Mouse (Mus musculus): Measurements from ENCODE around the gene Fntb.

The Fntb gene

DNA sequence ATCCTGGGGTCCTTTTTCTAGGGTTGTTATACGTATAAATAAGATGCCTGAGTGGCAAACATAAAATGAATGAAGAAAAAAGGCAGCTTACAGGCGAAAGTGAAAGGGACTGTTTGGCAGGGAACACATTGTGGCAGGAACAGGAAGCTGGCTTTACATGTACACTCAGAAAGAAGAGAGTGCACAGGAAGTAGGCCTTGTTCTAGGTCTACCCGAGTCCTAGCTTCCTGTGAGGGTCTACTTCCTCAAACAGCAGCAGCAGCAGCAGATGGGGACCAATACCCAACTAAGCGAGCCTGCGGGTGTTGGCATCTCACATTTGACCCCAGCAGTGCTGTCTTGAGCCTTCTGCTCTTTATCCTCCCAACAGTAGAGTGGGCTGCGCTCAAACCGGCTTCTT is 121.4 kb downstream of the Fntb start:
- no peak for DNase-seq (ENCODE audit: low read depth, low spot score)

DNA sequence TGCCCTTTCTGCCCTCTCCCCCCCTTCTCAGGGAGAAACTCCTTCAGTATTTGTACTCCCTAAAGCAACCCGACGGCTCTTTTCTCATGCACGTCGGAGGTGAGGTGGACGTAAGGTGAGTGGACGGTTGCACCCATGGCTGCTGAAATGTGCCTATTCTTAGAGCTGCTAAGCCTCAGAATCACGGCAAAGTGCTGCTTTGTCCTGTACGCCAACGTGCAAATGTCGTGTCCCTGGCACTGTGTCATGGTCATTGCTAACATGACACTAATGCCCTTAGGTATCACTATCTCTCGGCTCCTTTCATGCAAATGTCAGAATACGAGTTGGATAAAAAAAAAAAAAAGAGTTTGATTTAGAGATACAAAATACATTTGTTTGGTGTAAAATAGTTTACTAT is 122.6 kb downstream of the Fntb start:
- DNase-seq (ENCODE audit: low read depth, low spot score), result no peak

DNA sequence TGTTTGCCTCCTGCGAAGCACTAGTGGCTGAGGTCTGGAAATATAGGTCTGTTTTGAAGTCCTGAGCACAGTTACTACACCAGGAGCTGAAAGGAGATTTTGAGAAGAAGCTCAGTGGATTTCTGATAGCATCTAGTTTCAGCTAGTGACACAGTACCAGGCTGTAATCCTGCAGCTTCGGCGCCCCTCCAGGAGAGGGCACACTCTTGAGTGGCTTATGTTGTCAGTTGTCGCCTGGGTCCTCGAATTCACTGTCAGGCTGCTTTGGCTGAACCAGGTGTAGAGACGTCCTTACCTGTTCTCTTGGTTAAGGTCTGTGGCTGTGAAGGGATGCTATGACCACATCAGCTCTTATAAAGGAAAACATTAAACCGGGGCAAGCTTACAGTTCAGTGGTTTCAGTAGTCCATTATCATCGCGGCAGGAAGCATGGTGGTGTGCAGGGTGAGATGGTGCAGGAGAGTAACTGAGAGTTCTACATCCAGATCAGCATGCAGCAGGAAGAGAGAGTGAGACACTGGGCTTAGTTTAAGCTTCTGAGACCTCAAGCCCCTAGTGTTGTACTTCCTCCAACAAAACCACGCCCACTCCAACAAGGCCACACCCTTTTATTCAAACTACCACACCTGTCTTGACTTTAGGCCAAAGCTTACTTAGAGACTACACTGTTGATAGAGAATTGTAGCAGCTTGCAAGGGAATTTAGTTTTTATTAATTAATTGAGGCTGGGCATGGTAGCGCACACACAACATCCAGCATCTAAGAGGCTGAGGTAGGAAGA is 124.2 kb downstream of the Fntb start:
- no peak for DNase-seq (ENCODE audit: low read depth, low spot score)

DNA sequence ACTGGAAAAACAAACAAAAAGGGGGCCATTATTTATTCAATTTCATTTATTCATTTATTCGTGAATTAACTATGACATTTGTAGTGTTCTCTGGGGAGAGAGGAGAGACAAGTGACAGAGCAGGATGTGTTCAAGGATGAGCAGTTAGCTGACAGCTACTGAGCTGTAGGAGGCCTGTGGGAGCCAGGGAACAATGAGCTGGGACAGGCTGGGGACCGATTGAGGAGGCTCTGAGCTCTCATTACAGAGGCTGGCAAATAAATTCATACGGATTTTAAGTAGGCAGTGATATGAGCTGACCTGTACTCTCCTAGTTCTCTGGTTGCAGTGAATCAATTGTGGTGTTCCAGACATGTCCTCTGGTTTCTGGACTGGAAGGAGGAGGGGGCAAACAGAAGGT is 125.8 kb downstream of the Fntb start:
- DNase-seq (ENCODE audit: low read depth, low spot score), result no peak

DNA sequence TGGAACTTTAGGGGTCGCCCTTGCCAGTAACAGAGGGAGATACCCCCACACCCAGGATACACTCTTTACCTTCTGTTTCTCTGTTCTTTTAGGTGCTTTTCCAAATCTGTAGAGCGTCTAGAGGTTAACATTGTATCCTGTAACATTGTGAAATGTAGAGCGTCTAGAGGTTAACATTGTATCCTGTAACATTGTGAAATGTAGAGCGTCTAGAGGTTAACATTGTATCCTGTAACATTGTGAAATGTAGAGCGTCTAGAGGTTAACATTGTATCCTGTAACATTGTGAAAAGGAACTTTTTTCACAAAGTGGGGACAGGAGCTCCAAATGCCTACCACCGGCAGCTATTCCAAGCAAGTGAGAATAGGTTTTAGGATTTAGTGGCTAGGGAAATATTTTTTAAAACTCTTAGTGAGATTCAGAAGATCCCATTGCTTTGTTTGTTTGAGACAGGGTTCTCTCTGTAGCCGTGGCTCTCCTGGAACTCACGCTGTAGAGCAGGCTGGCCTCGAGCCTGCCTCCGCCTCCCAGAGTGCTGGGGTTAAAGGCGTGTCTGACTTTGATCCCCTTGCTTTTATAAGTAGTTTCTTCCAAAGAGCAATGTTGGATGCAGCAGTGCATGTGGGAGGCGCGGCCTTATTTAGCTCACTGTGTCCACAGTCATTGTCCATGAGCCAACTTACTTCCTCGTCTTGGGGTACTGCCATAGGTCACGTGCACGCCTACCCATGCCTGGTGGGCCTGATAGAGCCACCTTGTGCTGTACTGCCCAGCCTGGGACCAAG is 127.7 kb downstream of the Fntb start:
- DNase-seq (ENCODE audit: low read depth, low spot score), result no peak

DNA sequence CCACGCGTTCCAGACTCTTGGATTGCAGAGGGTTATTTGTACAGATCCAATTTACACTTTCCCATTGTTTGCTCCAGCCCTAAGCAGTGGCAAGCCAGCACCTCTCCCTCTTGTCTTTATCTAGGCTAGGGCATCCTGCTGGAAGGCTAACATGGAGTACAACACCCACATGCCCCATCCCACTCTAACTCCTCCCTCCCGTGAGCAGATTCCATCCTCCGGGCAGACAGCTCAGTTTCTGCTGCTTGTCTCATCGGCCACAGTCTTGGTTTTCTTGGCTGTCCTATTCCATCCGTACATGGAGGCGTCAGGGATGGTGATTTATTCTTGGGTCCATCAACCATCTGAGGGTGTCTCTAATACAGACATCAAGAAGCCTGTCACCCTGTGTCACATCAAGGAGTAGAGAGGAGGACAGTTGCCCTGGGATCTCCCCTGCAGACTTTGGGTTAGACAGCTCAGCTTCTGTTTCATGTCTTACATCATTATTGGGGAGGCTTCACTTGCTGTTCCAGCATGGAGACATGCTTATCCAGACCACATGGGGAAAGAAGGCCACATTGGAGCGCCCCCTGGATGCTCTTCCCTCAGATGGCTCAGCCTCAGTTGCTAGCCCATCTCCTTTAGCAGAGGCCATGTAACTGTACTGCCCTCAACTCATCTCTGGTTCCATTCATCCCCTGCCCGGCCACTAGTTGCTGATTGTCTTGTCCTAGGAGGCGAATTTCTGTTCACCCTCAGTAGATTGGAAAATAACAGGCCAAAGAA is 129.6 kb downstream of the Fntb start:
- DNase-seq (ENCODE audit: low read depth, low spot score), result no peak

DNA sequence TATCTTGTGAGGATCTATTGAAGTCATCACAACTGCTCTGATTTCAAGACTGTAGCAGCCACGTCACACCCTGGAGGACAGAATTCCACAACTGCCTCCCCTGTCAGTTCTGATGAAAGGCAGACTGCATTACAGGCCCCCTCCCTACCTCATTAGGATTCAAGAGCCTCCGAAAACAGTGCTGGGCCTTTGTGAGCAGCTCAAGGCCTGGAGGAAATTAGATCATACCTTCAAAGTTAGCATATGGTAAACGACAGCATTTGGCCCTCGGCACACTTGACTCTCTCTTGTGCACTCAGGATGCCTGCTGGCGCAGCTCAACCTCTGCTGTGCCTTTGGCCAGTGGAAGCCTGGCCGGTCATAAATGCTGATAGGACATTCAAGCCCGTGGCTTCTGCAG is 130.4 kb downstream of the Fntb start:
- DNase-seq (ENCODE audit: low read depth, low spot score), result no peak

DNA sequence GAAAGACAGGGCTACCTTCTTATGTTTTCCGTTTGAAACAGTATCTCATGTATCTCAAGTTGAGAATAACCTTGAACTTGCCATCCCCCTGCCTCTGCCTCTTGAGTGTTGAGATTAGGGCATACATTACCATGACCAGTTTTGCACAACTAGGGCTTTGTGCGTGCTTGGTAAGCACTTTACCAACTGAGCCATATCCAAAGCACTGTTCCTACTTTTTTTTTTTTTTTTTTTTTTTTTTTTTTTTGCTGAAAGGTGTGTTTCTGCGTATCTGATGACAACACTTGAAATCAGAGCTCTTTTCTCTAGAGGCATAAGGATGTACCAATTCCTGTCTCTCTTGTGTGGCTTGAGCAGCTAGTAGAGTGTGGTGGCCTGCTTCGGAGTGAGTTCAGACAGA is 131.2 kb downstream of the Fntb start:
- no peak for DNase-seq (ENCODE audit: low read depth, low spot score)

DNA sequence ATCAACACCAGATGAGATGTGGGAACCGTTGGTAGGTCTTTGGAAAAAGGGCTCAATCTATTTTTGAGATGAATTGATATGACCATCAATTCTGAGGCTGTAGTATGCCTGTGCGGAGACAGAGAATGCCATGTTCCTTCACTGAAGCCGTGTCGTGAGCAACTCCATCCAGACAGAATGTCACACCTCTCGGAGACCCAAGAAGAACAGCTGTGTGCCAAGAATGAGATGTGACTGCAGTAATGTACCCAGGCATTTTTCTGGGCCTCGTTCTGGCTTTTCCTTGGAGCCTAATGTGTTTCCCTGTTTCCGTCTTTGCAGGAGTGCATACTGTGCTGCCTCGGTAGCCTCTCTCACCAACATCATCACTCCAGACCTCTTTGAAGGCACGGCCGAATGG is 131.6 kb downstream of the Fntb start:
- no peak for DNase-seq (ENCODE audit: low read depth, low spot score)

DNA sequence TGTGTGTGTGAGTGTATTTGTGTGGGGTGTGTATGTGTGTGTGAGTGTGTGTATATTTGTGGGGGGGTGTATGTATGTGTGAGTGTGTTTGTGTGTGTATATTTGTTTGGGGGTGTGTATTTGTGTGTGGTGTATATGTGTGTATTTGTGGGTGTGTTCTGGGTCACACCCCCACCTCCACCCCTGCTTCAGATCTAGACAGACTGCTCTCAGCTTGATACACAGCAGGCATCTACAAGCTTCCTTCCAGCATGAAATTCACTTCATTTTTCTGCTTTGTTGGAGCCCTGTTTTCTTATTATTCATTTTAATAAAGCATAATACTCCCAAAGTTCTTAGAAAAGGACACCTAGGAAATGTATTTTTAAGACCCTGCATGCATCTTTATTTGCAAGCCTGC is 132.8 kb downstream of the Fntb start:
- no peak for DNase-seq (ENCODE audit: low read depth, low spot score)

DNA sequence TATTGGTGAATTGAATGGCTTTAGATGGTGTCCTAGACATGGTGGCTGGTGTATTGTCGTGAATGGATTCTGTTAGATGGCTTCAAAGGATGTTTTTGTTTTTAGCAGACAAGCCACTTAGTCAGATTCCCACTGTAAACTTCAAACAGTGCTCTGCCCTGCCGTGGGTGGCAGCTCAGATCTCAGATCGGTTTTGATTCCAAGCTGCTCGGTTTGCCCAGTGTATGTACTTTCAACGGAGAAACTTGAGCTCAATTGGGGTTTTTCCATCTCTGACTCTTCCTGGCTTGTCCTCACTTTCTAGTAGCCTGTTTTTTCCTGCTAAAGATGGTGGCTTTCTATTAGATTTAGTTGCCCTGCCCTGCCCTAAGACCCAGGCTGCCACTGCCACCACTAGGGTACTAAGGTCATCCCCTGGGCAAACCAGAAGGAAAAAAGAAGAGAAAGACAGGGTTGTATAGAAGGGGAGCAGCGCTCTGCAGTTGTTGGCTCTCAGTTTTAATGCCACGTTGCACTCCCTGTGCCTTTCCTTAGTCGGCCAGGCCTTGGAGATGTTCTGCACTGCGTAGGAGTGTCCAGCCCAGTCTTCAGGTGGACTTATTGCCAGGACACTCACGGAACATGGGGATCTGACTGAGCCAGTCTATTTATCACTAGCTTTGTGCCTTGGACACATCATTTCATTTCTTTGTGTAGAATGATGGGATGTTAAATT is 134.0 kb downstream of the Fntb start:
- no peak for DNase-seq (ENCODE audit: low read depth, low spot score)

DNA sequence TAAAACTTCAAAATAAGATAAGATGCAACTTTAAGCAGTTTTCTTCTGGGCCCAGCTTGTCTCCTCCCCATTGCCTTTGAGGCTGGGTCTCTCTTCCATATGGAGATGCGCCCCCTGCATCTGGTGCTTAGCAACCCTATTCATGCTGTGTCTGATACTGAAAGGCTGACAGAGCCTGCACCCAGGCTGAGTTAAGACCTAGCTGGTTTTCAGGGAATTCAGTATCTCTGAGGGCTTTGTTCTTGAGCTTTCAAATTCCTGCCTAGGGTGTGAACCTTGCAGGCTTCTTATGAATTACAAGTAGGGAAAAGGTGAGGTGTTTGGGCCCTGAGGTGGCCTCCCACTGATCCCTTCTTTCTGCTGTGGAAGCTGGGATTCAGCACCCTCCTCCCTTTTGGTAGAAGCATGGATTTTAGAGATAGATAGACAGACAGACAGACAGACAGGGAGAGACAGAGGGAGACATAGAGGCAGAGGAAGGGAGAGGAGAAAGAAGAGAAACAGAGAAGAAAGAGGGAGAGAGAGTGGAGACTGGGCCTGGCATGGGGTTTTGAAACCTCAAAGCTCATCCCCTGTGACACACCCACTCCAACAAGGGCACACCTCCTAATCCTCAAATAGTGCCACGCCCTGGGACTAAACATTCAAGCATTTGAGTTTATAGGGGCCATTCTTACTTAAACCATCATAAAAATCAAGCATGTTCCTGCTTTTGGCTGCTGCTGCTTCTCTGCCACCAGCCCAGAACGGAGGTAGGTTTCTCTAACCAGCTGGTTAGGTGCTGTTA is 136.3 kb downstream of the Fntb start:
- DNase-seq (ENCODE audit: low read depth, low spot score), result no peak

DNA sequence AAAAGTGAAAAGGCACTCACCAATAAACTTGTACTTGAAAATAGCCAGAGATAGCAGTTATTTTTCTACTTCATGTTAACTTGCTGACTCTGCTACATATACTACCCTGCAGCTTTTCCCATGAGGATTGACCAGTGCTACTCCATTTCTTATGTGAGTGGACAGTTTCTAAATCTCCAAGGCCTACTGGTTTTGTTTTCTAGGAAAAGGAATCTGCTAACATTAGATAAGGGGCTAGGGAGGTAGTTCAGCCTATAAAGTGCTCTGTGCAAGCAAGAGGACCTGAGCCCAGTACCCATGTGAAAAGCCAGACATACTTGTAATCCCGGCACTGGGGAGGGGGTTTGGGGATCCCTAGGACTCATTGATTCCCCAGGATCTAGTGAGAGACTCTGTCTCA is 140.9 kb downstream of the Fntb start:
- DNase-seq (ENCODE audit: low read depth, low spot score), result no peak

DNA sequence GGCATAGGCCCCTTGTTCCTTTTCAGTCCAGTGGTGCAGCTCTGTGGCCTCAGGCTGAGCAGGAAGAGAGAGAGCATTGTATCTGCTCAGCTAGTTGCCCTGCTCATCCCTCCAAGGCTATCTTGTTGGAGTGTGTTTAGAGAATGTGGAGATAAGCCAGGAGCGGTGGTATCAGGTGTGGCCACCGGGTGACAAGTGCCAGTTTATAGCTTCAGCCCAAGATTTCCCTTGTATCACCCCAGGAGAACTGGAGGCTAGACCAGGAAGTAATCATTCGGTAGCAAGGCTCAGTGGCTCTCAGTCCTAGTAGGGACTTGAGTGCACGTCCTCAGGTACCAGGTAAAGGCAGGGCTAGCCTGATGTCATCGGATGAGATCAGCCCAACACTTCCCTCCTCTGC is 143.8 kb downstream of the Fntb start:
- DNase-seq (ENCODE audit: low read depth, low spot score), result peak; percentile 80

DNA sequence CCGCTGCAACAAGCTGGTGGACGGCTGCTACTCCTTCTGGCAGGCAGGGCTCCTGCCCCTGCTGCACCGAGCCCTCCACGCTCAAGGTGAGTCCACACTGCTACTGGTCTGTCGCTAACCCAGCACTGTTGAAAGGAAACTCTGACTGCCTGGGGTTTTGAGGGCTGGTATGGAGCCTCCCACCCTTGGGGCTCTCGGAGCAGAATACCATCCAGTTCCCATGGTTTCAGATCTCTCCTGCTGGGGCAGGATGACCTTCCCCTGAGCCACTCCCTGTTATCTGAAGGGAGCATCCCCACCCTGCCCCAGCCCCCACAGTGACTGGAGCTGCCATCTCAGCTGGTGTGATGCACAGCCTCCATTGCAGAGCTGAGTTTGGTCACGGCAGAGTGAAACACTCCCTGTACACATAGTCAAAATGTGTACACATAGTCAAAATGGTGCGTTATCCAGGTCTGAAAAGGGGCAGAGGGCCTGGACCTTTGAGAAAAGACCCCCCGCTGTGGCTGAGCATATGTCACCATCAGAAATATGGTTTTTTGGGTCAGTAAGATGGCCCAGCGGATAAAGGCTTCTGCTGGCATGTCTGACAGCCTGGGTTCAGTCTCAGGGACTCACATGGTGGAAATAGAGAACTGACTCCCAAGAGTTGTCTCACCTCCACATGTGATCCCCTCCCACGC is 145.0 kb downstream of the Fntb start:
- peak; percentile 71 for DNase-seq (ENCODE audit: low read depth, low spot score)

DNA sequence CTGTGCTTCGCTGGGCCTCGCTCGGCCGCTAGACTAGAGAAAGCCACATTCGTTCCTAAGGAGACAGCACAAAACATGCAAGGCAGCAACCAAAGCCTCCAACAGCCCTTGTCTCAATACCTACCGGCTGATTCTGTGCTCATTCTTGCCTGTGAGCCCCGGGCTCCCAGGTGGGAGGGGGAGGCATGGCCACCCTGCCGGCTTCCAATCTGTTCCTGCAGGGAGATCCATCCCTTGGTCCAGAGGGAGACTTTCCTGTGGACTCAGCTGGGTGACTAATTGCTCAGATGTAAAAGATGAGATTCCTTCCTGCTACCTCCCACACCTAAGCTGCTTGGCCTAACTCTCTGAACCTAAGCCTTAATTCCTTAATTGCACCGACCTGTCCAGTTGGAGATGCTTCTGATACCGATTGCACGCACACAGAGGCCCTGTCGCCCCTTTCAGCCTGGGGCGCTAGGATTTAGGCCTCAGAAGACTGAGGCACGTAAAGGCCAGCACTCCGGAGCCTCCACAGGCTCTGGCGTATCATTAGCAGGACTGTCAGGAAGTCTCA is 145.9 kb downstream of the Fntb start:
- DNase-seq (ENCODE audit: low read depth, low spot score), result no peak

DNA sequence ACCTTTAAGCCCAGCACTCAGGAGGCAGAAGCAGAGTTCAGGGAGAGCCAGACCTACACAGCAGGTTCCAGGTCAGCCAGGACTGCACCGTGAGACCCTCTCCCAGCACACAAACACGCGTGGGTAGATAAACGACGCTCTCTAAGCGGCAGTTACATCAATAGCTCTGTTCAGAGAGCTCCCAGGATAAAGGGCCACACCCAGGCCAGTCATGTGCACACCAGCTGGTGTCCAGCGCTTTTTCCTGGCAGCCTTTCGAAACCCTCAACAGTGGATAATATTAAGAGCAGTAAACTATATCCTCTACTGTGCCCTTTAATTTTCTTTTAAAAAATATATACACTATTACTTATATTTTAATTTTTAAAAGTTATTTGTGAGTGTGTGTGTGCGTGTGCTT is 146.8 kb downstream of the Fntb start:
- DNase-seq (ENCODE audit: low read depth, low spot score), result no peak

DNA sequence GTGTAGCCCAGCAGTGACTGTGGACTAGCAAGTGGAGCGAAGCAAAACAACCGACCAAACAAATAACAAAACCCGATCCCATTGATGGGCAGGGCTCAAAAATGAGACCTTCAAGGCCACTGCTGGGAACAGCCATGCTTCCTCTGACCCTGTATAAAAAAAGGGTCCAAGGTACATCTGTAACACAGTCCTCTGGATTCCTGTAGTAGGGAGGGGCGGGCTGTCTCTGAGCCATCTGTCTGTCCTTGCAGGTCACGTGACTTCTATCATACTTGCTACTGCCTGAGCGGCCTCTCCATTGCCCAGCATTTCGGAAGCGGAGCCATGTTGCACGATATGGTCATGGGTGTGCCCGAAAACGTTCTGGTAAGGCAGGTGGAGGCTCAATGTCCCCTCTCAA is 150.8 kb downstream of the Fntb start:
- DNase-seq (ENCODE audit: low read depth, low spot score), result no peak

DNA sequence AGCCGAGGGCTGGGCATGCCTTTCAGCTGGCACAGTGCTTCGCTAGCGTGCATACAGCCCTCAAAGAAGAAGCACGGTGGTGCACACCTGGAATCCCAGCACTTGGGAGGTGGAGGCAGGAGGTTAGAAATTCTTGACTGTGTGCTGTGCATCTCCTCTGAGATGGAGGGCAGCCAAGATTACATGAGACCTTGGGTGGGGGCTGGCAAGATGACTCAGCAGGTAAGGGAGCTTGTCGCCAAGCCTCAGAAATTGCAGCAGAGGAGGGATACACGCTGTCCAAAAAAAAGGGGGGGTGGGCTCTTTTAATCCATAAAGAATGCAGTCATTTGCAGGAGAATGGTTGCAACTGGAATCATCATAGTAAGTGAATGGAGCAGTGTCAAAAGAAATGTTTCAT is 152.7 kb downstream of the Fntb start:
- DNase-seq (ENCODE audit: low read depth, low spot score), result no peak

DNA sequence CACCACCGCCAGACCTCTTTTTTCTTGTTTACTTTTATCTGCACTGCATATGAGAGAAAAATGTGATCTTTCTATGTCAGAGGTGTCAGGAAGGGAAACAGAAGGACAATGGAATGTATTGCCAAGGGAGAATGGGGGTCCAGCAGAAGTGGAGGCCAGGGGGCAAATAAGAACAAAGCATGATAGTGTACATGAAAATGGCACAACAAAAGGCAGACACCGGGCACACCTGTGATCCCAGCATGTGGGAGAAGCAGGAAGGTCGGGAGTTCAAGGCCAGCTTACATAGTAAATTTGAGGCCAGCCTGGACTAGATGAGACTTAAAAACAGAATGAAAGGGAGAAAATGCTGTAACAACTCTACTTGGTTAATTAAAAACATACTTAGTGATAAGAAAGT is 153.5 kb downstream of the Fntb start:
- no peak for DNase-seq (ENCODE audit: low read depth, low spot score)
